Mouse (Mus musculus) embryonic facial prominence, embryonic 14.5 days (tissue): ENCODE results near the gene Prr9. TPM values are rescaled to one million over a fixed set of nuclear protein-coding genes. Genes with fewer than 3 reads are reported as not detected.

Source experiments
- ATAC-seq: fragments of 200-750 bp; cut with Nextera tagmentation; 2 replicates; pipeline ENCODE4 v1.8.0; 2017; ENCODE audit warnings: low read depth, moderate number of reproducible peaks, moderate TSS enrichment
- DNase-seq: peaks from one replicate; pipeline ENCODE4 v3.0.0-alpha.2; 2015; ENCODE audit warnings: low spot score
- H3K27ac ChIP-seq: fragments of 300-500 bp; sonication (generic); replicated peaks from 2 replicates; pipeline ENCODE4 v1.5.1; 2014; ENCODE audit warnings: low read depth, mild to moderate bottlenecking, low read length, moderate library complexity
- H3K27me3 ChIP-seq: fragments of 300-500 bp; sonication (generic); replicated peaks from 2 replicates; pipeline ENCODE4 v1.6.1; 2014; ENCODE audit warnings: low read length; ENCODE audit not compliant: control insufficient read depth, insufficient read depth
- H3K36me3 ChIP-seq: fragments of 300-500 bp; sonication (generic); 2 replicates; pipeline ENCODE4 v1.6.1; 2014; ENCODE audit warnings: low read length, mixed read lengths; ENCODE audit not compliant: control insufficient read depth, insufficient read depth
- H3K4me1 ChIP-seq: fragments of 300-500 bp; sonication (generic); 2 replicates; pipeline ENCODE4 v1.6.1; 2014; ENCODE audit warnings: antibody characterized with exemption, low read length; ENCODE audit not compliant: control insufficient read depth, insufficient read depth
- H3K4me2 ChIP-seq: fragments of 300-500 bp; sonication (generic); 2 replicates; pipeline ENCODE4 v1.6.1; 2014; ENCODE audit warnings: low read depth, mild to moderate bottlenecking, low read length, moderate library complexity, mixed read lengths
- H3K4me3 ChIP-seq: fragments of 300-500 bp; sonication (generic); 2 replicates; pipeline ENCODE4 v1.5.1; 2014; ENCODE audit warnings: low read depth, mild to moderate bottlenecking, low read length
- H3K9ac ChIP-seq: fragments of 300-500 bp; sonication (generic); 2 replicates; pipeline ENCODE4 v1.6.1; 2014; ENCODE audit warnings: low read depth, mild to moderate bottlenecking, low read length, moderate library complexity, mixed read lengths
- H3K9me3 ChIP-seq: fragments of 300-500 bp; sonication (generic); 2 replicates; pipeline ENCODE4 v1.6.1; 2016; ENCODE audit warnings: low read length; ENCODE audit not compliant: control insufficient read depth
- WGBS: fragments of 180-500 bp; shearing (Covaris S2); extraction: QIAGEN DNeasy Blood & Tissue Kit; methylation state at CpG from one replicate; pipeline ENCODE4 v1.1.7; 2014; 5-methylcytosine and 5-hydroxymethylcytosine counted together
- polyA plus RNA-seq: library from polyadenylated mRNA; unstranded; fragments of >200 nt; fragmentation: Nextera tagmentation; extraction: Ambion mirVana; gene quantifications from 2 replicates; pipeline ENCODE4 v1.2.1, GENCODE M21; 2014

Gene Prr9
- polyA plus RNA-seq, 1 experiment from 2014 or later, result 7.7 TPM

- no peaks in the 10 kb centered on the region for H3K9me3 ChIP-seq
- H3K27me3 ChIP-seq, result no peaks in the 10 kb centered on the region
- ATAC-seq (no peak), DNase-seq (no peak)
- no peak overlapping the region for H3K4me3 ChIP-seq
- H3K36me3 ChIP-seq, result no peaks in the 10 kb centered on the region
- H3K4me2 ChIP-seq, result no peak overlapping the region
- H3K27ac ChIP-seq, result no peak overlapping the region
- H3K4me1 ChIP-seq, result no peaks in the 10 kb centered on the region
- H3K9ac ChIP-seq, result no peak overlapping the region
These were observed 12.2 kb downstream of the Prr9 start for GRCm38 (mm10) chr3:92111526-92111925.

- ATAC-seq, result no peak
- Histone ChIP-seq H3K9ac (no peak overlapping the region), H3K9me3 (no peaks in the 10 kb centered on the region), H3K4me1 (no peaks in the 10 kb centered on the region), H3K27ac (no peak overlapping the region), H3K4me3 (no peak overlapping the region), H3K36me3 (no peaks in the 10 kb centered on the region), H3K4me2 (no peak overlapping the region), H3K27me3 (no peaks in the 10 kb centered on the region)
- DNase-seq, result no peak
These were observed 13.0 kb downstream of the Prr9 start for GRCm38 (mm10) chr3:92110790-92111189.

GRCm38 (mm10) chr3:92106582-92106981, 17.2 kb downstream of the Prr9 start:
- Histone ChIP-seq H3K4me2 (no peak overlapping the region), H3K4me1 (no peaks in the 10 kb centered on the region)

GRCm38 (mm10) chr3:92083042-92083441, 40.7 kb downstream of the Prr9 start, which contains the start of gene Lor:
Lor (minus strand) TSS chr3:92083142.
- Histone ChIP-seq H3K9ac (no peak within 1 kb of the TSS), H3K27me3 (peaks cover 45% of the 10 kb centered on the region), H3K9me3 (no peaks in the 10 kb centered on the region), H3K36me3 (no peaks in the 10 kb centered on the region), H3K4me2 (peak within 1 kb of the TSS; percentile 84; the same call in 1 of the 2 replicates), H3K27ac (no peak within 1 kb of the TSS), H3K4me1 (no peaks in the 10 kb centered on the region), H3K4me3 (peak within 1 kb of the TSS; percentile 75)
- WGBS, result 77% methylated on average over 2 of the region's 2 CpGs
- DNase-seq, result no peak
- no peak for ATAC-seq

More at GRCm38 (mm10) chr3:92106582-92106981, 17.2 kb downstream of the Prr9 start:
- no peak overlapping the region for H3K4me3 ChIP-seq
- no peak overlapping the region for H3K9ac ChIP-seq
- 10% methylated on average over 6 of the region's 6 CpGs for WGBS
- no peak overlapping the region for H3K27ac ChIP-seq
- H3K27me3 ChIP-seq, result no peaks in the 10 kb centered on the region
- ATAC-seq (0 out of 2 replicates have a peak, but pooled peaks have one; percentile 37), DNase-seq (peak; percentile 45)
- H3K9me3 ChIP-seq, result no peaks in the 10 kb centered on the region
- no peaks in the 10 kb centered on the region for H3K36me3 ChIP-seq

GRCm38 (mm10) chr3:92081285-92081931, 42.3 kb downstream of the Prr9 start:
- Histone ChIP-seq H3K4me2 (peak overlapping the region; percentile 84), H3K27me3 (peaks cover 45% of the 10 kb centered on the region), H3K4me1 (no peaks in the 10 kb centered on the region), H3K9ac (peak overlapping the region; percentile 61), H3K27ac (peak overlapping the region; percentile 48), H3K36me3 (no peaks in the 10 kb centered on the region), H3K4me3 (peak overlapping the region; percentile 75), H3K9me3 (no peaks in the 10 kb centered on the region)
- ATAC-seq, result peak; percentile 76
- WGBS, result 0% methylated on average over 5 of the region's 76 CpGs
- DNase-seq, result peak; percentile 64

- peak overlapping the region; percentile 61 for H3K9ac ChIP-seq
- H3K27me3 ChIP-seq, result peaks cover 45% of the 10 kb centered on the region
- H3K4me3 ChIP-seq, result peak overlapping the region; percentile 75
- H3K27ac ChIP-seq, result peak overlapping the region; percentile 48
- DNase-seq (peak; percentile 66), ATAC-seq (peak; percentile 84)
- no peaks in the 10 kb centered on the region for H3K36me3 ChIP-seq
- H3K4me1 ChIP-seq, result no peaks in the 10 kb centered on the region
- no peaks in the 10 kb centered on the region for H3K9me3 ChIP-seq
- H3K4me2 ChIP-seq, result peak overlapping the region; percentile 84
- WGBS, result 0% methylated on average over 23 of the region's 82 CpGs
These were observed 43.1 kb downstream of the Prr9 start for GRCm38 (mm10) chr3:92080462-92081284.

Other genes starting within 250 kb of the Prr9 start
- 1.00 and 1.4 TPM in 2 replicates for gene Pglyrp3, start 109.4 kb downstream of the Prr9 start, polyA plus RNA-seq
- 3.0 and 21.3 TPM in 2 replicates for gene Lor, start 40.8 kb downstream of the Prr9 start, polyA plus RNA-seq
- not detected in 2 replicates for gene Lelp1, start 18.8 kb upstream of the Prr9 start, polyA plus RNA-seq
- gene Sprr2a1, start 91.9 kb upstream of the Prr9 start, polyA plus RNA-seq, result not detected in 2 replicates
- gene Sprr2a2, start 92.0 kb upstream of the Prr9 start, polyA plus RNA-seq, result 4.6 and 6.2 TPM in 2 replicates
- gene Sprr2a3, start 161.5 kb upstream of the Prr9 start, polyA plus RNA-seq, result 0.38 TPM in 1 of 2 replicates, not detected in the other
- gene Sprr2b, start 192.7 kb upstream of the Prr9 start, polyA plus RNA-seq, result not detected in 2 replicates
- gene Sprr2d, start 215.2 kb upstream of the Prr9 start, polyA plus RNA-seq, result not detected in 2 replicates
- gene Sprr2e, start 228.2 kb upstream of the Prr9 start, polyA plus RNA-seq, result not detected in 2 replicates
- gene Sprr2f, start 241.2 kb upstream of the Prr9 start, polyA plus RNA-seq, result not detected in 2 replicates